Mouse (Mus musculus) lung, postnatal 0 days (tissue): Measurements from ENCODE around the gene Olfr1317.

Experiments used
- CTCF ChIP-seq: IDR thresholded peaks from 2 replicates; pipeline ENCODE4 v1.5.1; 2016; ENCODE audit warnings: antibody characterized with exemption, mild to moderate bottlenecking
- EP300 ChIP-seq: IDR thresholded peaks from 2 replicates; pipeline ENCODE4 v1.6.1; 2016; ENCODE audit warnings: antibody characterized with exemption, mild to moderate bottlenecking, control low read depth

GRCm38 (mm10) chr2:112153898-112154297, 13.8 kb downstream of the Olfr1317 start, which contains the start of gene Olfr1318:
- TF ChIP-seq CTCF (no peak), EP300 (no peak)
